Mouse (Mus musculus) heart, embryonic 13.5 days (tissue): Measurements from ENCODE around the gene Anpep. TPM values are rescaled to one million over a fixed set of nuclear protein-coding genes. Genes with fewer than 3 reads are reported as not detected.
"Not testable (repeated sequence)": the region's sequence is repeated elsewhere in the genome, so short reads cannot be mapped to it uniquely, and the experiment has no call there.

Source experiments
- ATAC-seq: fragments of 200-750 bp; cut with Nextera tagmentation; 2 replicates; pipeline ENCODE4 v1.8.0; 2017; ENCODE audit warnings: moderate TSS enrichment; ENCODE audit not compliant: insufficient number of reproducible peaks, low FRiP score, low TSS enrichment; ENCODE audit errors: extremely low read depth
- H3K27ac ChIP-seq: fragments of 300-500 bp; sonication (generic); replicated peaks from 2 replicates; pipeline ENCODE4 v1.5.1; 2015; ENCODE audit warnings: moderate library complexity, mild to moderate bottlenecking, inconsistent platforms
- H3K27me3 ChIP-seq: fragments of 300-500 bp; sonication (generic); replicated peaks from 2 replicates; pipeline ENCODE4 v1.6.1; 2015; ENCODE audit warnings: mild to moderate bottlenecking, inconsistent platforms
- H3K36me3 ChIP-seq: fragments of 300-500 bp; sonication (generic); 2 replicates; pipeline ENCODE4 v1.6.1; 2015; ENCODE audit warnings: mild to moderate bottlenecking, inconsistent platforms
- H3K4me1 ChIP-seq: fragments of 300-500 bp; sonication (generic); 2 replicates; pipeline ENCODE4 v1.6.1; 2015; ENCODE audit warnings: inconsistent platforms
- H3K4me2 ChIP-seq: fragments of 300-500 bp; sonication (generic); 2 replicates; pipeline ENCODE4 v1.6.1; 2015; ENCODE audit warnings: inconsistent platforms, mild to moderate bottlenecking, moderate library complexity
- H3K4me3 ChIP-seq: fragments of 300-500 bp; sonication (generic); 2 replicates; pipeline ENCODE4 v1.5.1; 2015; ENCODE audit warnings: moderate library complexity, mild to moderate bottlenecking, inconsistent platforms
- H3K9ac ChIP-seq: fragments of 300-500 bp; sonication (generic); 2 replicates; pipeline ENCODE4 v1.6.1; 2015; ENCODE audit warnings: inconsistent platforms, mild to moderate bottlenecking, moderate library complexity
- H3K9me3 ChIP-seq: fragments of 300-500 bp; sonication (generic); 2 replicates; pipeline ENCODE4 v1.6.1; 2016; ENCODE audit warnings: inconsistent platforms
- WGBS: fragments of 180-500 bp; shearing (Covaris S2); methylation state at CpG from one replicate; pipeline ENCODE4 v1.1.7; 2015; ENCODE audit warnings: mixed read lengths; 5-methylcytosine and 5-hydroxymethylcytosine counted together
- polyA plus RNA-seq: library from polyadenylated mRNA; unstranded; fragments of >200 nt; fragmentation: Nextera tagmentation; extraction: Ambion mirVana; gene quantifications from 2 replicates; pipeline ENCODE4 v1.2.1, GENCODE M21; 2015

Gene Anpep
- polyA plus RNA-seq, 1 experiment from 2014 or later, result 7.3 TPM

DNA sequence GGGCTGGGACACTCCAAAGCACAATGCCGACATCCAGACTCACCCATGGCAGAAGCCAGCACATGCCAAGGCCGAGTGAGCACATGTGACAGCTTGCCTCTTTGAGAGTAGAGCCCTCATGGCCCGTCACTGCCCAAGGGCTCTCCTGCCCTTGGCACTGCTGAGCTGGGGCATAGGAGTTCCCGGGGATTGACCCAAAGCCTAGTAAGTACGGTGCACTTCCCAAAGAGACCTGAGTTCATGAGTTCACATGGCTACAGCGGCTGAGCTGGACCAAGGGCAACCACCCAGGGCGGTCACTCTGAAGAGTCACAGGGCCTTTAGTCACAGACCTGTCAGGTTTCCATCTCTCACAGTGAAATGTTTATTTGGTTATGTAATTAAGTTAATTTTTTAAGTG is 52.3 kb downstream of the Anpep start:
- no peaks in the 10 kb centered on the region for H3K9me3 ChIP-seq
- H3K9ac ChIP-seq, result no peak overlapping the region
- no peak overlapping the region for H3K4me2 ChIP-seq
- no peaks in the 10 kb centered on the region for H3K36me3 ChIP-seq
- 79% methylated on average over 7 of the region's 7 CpGs for WGBS
- peaks cover 42% of the 10 kb centered on the region for H3K27me3 ChIP-seq
- H3K27ac ChIP-seq, result no peak overlapping the region
- ATAC-seq, result no peak
- no peak overlapping the region for H3K4me3 ChIP-seq
- H3K4me1 ChIP-seq, result peaks cover 15% of the 10 kb centered on the region

- H3K4me1 ChIP-seq, result peaks cover 7% of the 10 kb centered on the region
- no peak overlapping the region for H3K9ac ChIP-seq
- no peaks in the 10 kb centered on the region for H3K36me3 ChIP-seq
- H3K27me3 ChIP-seq, result peaks cover 21% of the 10 kb centered on the region
- WGBS, result 20% methylated on average over 2 of the region's 2 CpGs
- no peak overlapping the region for H3K4me3 ChIP-seq
- ATAC-seq, result no peak
- H3K4me2 ChIP-seq, result no peak overlapping the region
- no peak overlapping the region for H3K27ac ChIP-seq
- H3K9me3 ChIP-seq, result no peaks in the 10 kb centered on the region
Measured at GRCm38 (mm10) chr7:79803887-79804286, 57.0 kb downstream of the Anpep start.

- WGBS, result 53% methylated on average over 5 of the region's 5 CpGs
- no peak overlapping the region for H3K4me2 ChIP-seq
- no peak overlapping the region for H3K9ac ChIP-seq
- H3K27ac ChIP-seq, result no peak overlapping the region
- peaks cover 10% of the 10 kb centered on the region for H3K4me1 ChIP-seq
- peaks cover 30% of the 10 kb centered on the region for H3K27me3 ChIP-seq
- no peaks in the 10 kb centered on the region for H3K9me3 ChIP-seq
- no peak for ATAC-seq
- H3K36me3 ChIP-seq, result no peaks in the 10 kb centered on the region
- no peak overlapping the region for H3K4me3 ChIP-seq
Measured at GRCm38 (mm10) chr7:79802037-79802436, 58.8 kb downstream of the Anpep start.

GRCm38 (mm10) chr7:79801391-79801790 is 59.5 kb downstream of the Anpep start:
- WGBS, result 69% methylated on average over 11 of the region's 11 CpGs
- ATAC-seq, result no peak

DNA sequence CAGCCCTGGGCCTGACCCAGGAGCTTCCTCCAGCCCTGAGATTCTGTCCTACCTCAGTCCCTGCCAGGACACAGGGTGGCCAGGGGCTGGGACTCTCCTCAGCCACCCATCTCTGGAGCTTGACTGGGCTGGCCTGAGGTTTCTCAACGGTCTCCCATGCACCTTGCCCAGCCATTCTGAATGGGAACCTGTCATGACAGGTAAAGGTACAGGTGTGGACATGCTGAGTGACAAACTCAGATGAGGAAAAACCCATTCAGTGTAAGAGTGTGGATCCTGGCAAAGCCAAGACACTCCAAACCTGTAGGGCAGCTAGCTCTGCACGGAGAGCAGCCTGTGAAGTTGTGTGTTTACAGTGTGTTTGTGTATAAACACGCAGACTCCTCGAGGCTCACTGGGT is 60.5 kb downstream of the Anpep start:
- Histone ChIP-seq H3K4me2 (no peak overlapping the region), H3K4me1 (peaks cover 12% of the 10 kb centered on the region), H3K4me3 (no peak overlapping the region), H3K27ac (no peak overlapping the region), H3K36me3 (no peaks in the 10 kb centered on the region), H3K27me3 (peaks cover 44% of the 10 kb centered on the region), H3K9ac (no peak overlapping the region), H3K9me3 (no peaks in the 10 kb centered on the region)
- ATAC-seq, result no peak
- 75% methylated on average over 4 of the region's 4 CpGs for WGBS

More at GRCm38 (mm10) chr7:79801391-79801790, 59.5 kb downstream of the Anpep start:
- H3K27ac ChIP-seq, result no peak overlapping the region
- no peaks in the 10 kb centered on the region for H3K9me3 ChIP-seq
- peaks cover 34% of the 10 kb centered on the region for H3K27me3 ChIP-seq
- H3K4me1 ChIP-seq, result peaks cover 12% of the 10 kb centered on the region
- H3K4me2 ChIP-seq, result no peak overlapping the region
- no peak overlapping the region for H3K4me3 ChIP-seq
- no peaks in the 10 kb centered on the region for H3K36me3 ChIP-seq
- no peak overlapping the region for H3K9ac ChIP-seq

DNA sequence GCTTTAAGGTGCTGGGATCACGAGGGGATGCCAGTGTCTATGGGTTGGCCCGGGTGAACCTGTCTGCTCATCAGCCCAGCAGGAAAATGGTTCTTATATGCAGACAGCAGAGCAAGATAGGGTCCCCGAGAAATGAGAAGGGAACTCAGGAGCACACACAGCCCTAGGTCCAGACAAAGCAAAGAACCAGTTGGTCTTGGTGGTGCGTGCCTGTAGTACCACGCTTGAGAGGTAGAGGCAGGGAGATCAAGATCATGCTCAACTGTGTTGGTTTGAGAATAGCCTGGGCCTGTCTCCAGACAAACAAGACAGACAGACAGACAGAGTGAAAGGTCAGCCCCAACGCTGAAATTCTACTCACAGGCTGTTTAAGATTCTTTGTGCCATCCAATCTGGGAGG is 61.4 kb downstream of the Anpep start:
- peaks cover 12% of the 10 kb centered on the region for H3K4me1 ChIP-seq
- 60% methylated on average over 6 of the region's 6 CpGs for WGBS

DNA sequence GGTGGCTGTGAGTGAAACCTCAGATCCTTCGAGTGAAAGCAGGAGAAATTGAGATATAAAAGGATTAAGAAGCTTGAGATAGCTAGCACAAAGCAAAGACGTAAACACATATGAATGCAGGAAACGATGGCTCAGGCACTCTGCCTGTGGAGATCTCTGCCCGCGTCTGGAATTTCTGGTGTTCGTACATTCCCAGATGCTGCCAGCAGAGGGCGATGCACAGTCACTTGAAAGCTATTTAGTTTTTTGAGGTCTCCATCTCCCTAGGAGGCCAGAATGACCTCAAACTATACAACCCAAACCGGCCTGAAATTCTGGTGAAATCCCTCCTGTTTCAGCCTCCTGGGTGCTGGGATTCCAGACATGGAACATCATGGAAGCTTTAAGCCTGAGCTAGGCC is 61.8 kb downstream of the Anpep start:
- H3K4me3 ChIP-seq, result no peak overlapping the region
- under 1% methylated on average over 8 of the region's 8 CpGs for WGBS
- H3K27ac ChIP-seq, result no peak overlapping the region
- no peak for ATAC-seq
- H3K9me3 ChIP-seq, result no peaks in the 10 kb centered on the region
- no peaks in the 10 kb centered on the region for H3K36me3 ChIP-seq
- H3K4me2 ChIP-seq, result no peak overlapping the region
- peaks cover 9% of the 10 kb centered on the region for H3K4me1 ChIP-seq
- H3K9ac ChIP-seq, result no peak overlapping the region
- H3K27me3 ChIP-seq, result peaks cover 56% of the 10 kb centered on the region

More for the DNA sequence above, 61.4 kb downstream of the Anpep start:
- no peak overlapping the region for H3K4me2 ChIP-seq
- no peaks in the 10 kb centered on the region for H3K9me3 ChIP-seq
- no peak overlapping the region for H3K9ac ChIP-seq
- ATAC-seq, result no peak
- H3K36me3 ChIP-seq, result no peaks in the 10 kb centered on the region
- H3K27me3 ChIP-seq, result peaks cover 52% of the 10 kb centered on the region
- no peak overlapping the region for H3K4me3 ChIP-seq
- H3K27ac ChIP-seq, result no peak overlapping the region

DNA sequence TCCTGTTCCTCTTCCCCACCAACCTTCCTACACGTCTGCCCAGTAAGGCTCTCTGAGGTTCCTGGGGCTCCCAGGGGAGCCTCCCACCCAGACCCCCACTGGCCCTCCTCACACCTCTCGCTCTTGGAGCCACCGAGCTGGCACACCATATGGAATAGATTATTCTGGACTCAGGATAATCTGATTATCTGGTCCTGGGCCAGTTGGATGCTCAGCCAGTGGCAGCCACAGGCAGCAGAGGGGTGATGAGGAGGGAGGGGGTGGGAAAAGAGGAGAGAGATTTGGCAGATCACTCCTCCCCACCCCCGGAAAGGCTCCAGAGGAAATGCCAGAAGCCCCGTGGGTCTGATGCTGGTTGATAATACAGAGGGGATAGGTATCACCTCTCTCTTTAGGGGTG is 62.3 kb downstream of the Anpep start:
- peaks cover 5% of the 10 kb centered on the region; the same call in 1 of the 2 replicates for H3K4me1 ChIP-seq
- ATAC-seq, result no peak
- H3K27me3 ChIP-seq, result peaks cover 61% of the 10 kb centered on the region
- H3K4me2 ChIP-seq, result no peak overlapping the region
- H3K9me3 ChIP-seq, result no peaks in the 10 kb centered on the region
- H3K9ac ChIP-seq, result no peak overlapping the region
- H3K27ac ChIP-seq, result no peak overlapping the region
- no peak overlapping the region for H3K4me3 ChIP-seq
- 19% methylated on average over 5 of the region's 5 CpGs for WGBS
- no peaks in the 10 kb centered on the region for H3K36me3 ChIP-seq

- H3K9ac ChIP-seq, result peak within 1 kb of the TSS; percentile 75
- H3K36me3 ChIP-seq, result no peaks in the 10 kb centered on the region
- peaks cover 22% of the 10 kb centered on the region for H3K4me1 ChIP-seq
- peak within 1 kb of the TSS; percentile 86 for H3K4me2 ChIP-seq
- 70% methylated on average over 6 of the region's 6 CpGs for WGBS
- no peaks in the 10 kb centered on the region for H3K9me3 ChIP-seq
- peaks cover 86% of the 10 kb centered on the region for H3K27me3 ChIP-seq
- ATAC-seq, result no peak
- no peak within 1 kb of the TSS for H3K27ac ChIP-seq
- peak within 1 kb of the TSS; percentile 58 for H3K4me3 ChIP-seq
Measured at GRCm38 (mm10) chr7:79793688-79794087, 67.2 kb downstream of the Anpep start, which contains the start of gene Mesp1. Gene Mesp1, minus strand, starts transcription at chr7:79793788.

GRCm38 (mm10) chr7:79792635-79793421 is 68.0 kb downstream of the Anpep start:
- Histone ChIP-seq H3K9me3 (no peaks in the 10 kb centered on the region), H3K4me3 (peak overlapping the region; percentile 58), H3K27me3 (peaks cover 85% of the 10 kb centered on the region), H3K27ac (no peak overlapping the region), H3K36me3 (no peaks in the 10 kb centered on the region), H3K4me1 (peaks cover 22% of the 10 kb centered on the region), H3K9ac (peak overlapping the region; percentile 75), H3K4me2 (peak overlapping the region; percentile 86)
- no peak for ATAC-seq
- under 1% methylated on average over 80 of the region's 80 CpGs for WGBS

DNA sequence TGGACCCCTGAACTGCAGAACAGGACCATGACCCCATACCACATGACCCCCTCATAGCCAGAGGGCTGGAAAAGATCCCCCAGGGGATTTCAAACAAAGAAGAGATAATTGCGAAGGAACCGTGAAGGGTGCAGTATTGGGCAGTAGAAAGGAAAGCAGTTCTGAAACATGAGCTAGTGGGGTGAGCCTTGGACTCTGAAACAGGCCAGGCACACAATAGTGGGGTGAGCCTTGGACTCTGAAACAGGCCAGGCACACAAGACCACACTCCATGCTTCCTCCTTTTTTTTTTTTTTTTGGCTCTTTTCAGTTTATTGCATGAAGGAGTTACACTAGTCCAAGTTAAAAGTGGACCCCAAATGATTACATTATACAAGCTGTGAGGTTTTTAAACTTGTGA is 71.0 kb downstream of the Anpep start:
- not testable (repeated sequence) for H3K4me2 ChIP-seq, H3K4me3 ChIP-seq, H3K27ac ChIP-seq, H3K36me3 ChIP-seq, ATAC-seq, H3K9me3 ChIP-seq, H3K9ac ChIP-seq
- Histone ChIP-seq H3K27me3 (peaks cover 79% of the 10 kb centered on the region), H3K4me1 (peaks cover 17% of the 10 kb centered on the region)
- WGBS, result 35% methylated on average over 2 of the region's 2 CpGs

DNA sequence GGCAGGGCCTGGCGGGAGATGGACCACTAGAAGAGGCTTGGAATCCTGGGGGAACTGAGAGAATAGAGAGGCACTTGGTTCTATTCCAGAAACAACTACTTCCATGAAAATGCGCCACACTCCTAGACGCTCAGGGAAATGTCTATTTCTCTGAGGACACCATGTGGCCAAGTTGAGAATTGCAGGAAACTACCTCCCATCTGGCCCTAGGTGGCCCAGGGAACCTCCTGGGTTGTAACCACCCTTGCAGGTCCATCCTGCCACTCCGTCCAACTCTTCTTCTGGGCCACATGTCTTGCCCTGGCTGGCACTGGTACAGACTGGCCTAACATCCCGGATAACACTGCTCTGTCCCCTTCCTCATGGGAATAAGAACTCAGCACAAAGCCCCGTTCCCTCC is 74.6 kb downstream of the Anpep start:
- H3K4me3 ChIP-seq, result no peak overlapping the region
- peaks cover 3% of the 10 kb centered on the region for H3K4me1 ChIP-seq
- no peaks in the 10 kb centered on the region for H3K9me3 ChIP-seq
- 18% methylated on average over 6 of the region's 6 CpGs for WGBS
- H3K9ac ChIP-seq, result no peak overlapping the region
- peak; percentile 9; the same call in 1 of the 2 replicates for ATAC-seq
- H3K4me2 ChIP-seq, result no peak overlapping the region
- H3K27me3 ChIP-seq, result peaks cover 44% of the 10 kb centered on the region
- no peak overlapping the region; the same call in 1 of the 2 replicates for H3K27ac ChIP-seq
- no peaks in the 10 kb centered on the region for H3K36me3 ChIP-seq
